Mouse (Mus musculus) heart, embryonic 14.5 days (tissue): Measurements from ENCODE around the gene Mat2b. TPM values are rescaled to one million over a fixed set of nuclear protein-coding genes. Genes with fewer than 3 reads are reported as not detected.

Source experiments
- ATAC-seq: fragments of 200-750 bp; cut with Nextera tagmentation; 2 replicates; pipeline ENCODE4 v1.8.0; 2017; ENCODE audit warnings: low read depth, moderate TSS enrichment; ENCODE audit not compliant: insufficient number of reproducible peaks, insufficient read depth, low FRiP score
- H3K27ac ChIP-seq, 2 experiments: fragments of 200-500 bp in 1 of 2; fragments of 300-500 bp in 1 of 2; sonication (generic) in 1 of 2; replicated peaks in 1 of 2; 2 replicates each; pipeline ENCODE4 v1.5.1; 2012 to 2014; ENCODE audit warnings: low read depth in 2 of 2, low read length in 2 of 2, control low read depth in 1 of 2, mild to moderate bottlenecking in 1 of 2, mixed read lengths in 1 of 2; ENCODE audit not compliant: control insufficient read depth in 1 of 2, insufficient read depth in 1 of 2
- H3K27me3 ChIP-seq: fragments of 300-500 bp; sonication (generic); 2 replicates; pipeline ENCODE4 v1.6.1; 2014; ENCODE audit warnings: mild to moderate bottlenecking, low read length, control low read depth; ENCODE audit not compliant: control insufficient read depth, insufficient read depth
- H3K36me3 ChIP-seq: fragments of 300-500 bp; sonication (generic); 2 replicates; pipeline ENCODE4 v1.6.1; 2014; ENCODE audit warnings: mild to moderate bottlenecking, control low read depth, low read length, mixed read lengths; ENCODE audit not compliant: control insufficient read depth, insufficient read depth
- H3K4me1 ChIP-seq, 2 experiments: fragments of 200-500 bp in 1 of 2; fragments of 300-500 bp in 1 of 2; sonication (generic) in 1 of 2; 2 replicates each; pipeline ENCODE4 v1.6.1; 2012 to 2014; ENCODE audit warnings: low read length in 2 of 2, control low read depth in 1 of 2, mixed read lengths in 1 of 2; ENCODE audit not compliant: control insufficient read depth in 2 of 2, insufficient read depth in 2 of 2
- H3K4me2 ChIP-seq: fragments of 300-500 bp; sonication (generic); 2 replicates; pipeline ENCODE4 v1.6.1; 2014; ENCODE audit warnings: mild to moderate bottlenecking, low read length
- H3K4me3 ChIP-seq, 2 experiments: fragments of 200-500 bp in 1 of 2; fragments of 300-500 bp in 1 of 2; sonication (generic) in 1 of 2; 2 replicates each; pipeline ENCODE4 v1.5.1; 2012 to 2014; ENCODE audit warnings: low read length in 2 of 2, mild to moderate bottlenecking in 2 of 2, control low read depth in 1 of 2, low read depth in 1 of 2, moderate library complexity in 1 of 2; ENCODE audit not compliant: control insufficient read depth in 1 of 2, insufficient read depth in 1 of 2
- H3K9ac ChIP-seq: fragments of 300-500 bp; sonication (generic); 2 replicates; pipeline ENCODE4 v1.6.1; 2014; ENCODE audit warnings: mild to moderate bottlenecking, low read length
- H3K9me3 ChIP-seq: fragments of 300-500 bp; sonication (generic); 2 replicates; pipeline ENCODE4 v1.6.1; 2016; ENCODE audit warnings: low read length, control low read depth; ENCODE audit not compliant: control insufficient read depth
- WGBS: fragments of 180-500 bp; shearing (Covaris S2); extraction: QIAGEN DNeasy Blood & Tissue Kit; methylation state at CpG from one replicate; pipeline ENCODE4 v1.1.7; 2014; 5-methylcytosine and 5-hydroxymethylcytosine counted together
- polyA plus RNA-seq: library from polyadenylated mRNA; unstranded; fragments of >200 nt; fragmentation: Nextera tagmentation; extraction: Ambion mirVana; gene quantifications from 2 replicates; pipeline ENCODE4 v1.2.1, GENCODE M21; 2014

Mat2b gene
- polyA plus RNA-seq, 1 experiment from 2014 or later, result 132 TPM

DNA sequence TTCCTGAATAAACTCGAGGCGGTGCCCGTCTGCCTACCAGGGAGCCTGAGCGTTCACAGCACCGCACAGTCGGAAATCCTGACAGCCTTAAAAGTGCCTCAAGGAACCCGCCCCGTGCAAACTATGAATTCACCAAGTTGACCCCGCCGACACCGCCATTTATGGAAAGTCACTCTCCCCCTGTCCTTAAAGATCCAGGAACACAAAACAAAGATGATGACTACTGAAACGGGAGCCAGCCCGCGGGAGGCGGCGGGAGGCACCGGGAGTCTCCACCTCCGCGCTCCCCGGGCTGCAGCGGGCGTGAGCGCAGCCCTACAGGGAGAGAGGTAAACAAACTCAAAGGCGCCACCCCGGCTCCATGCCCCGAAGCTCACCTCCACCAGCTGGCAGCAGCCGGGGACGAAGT lies 2.9 kb downstream of the Mat2b start:
- peak overlapping the region; percentile 90 for H3K4me2 ChIP-seq
- H3K9me3 ChIP-seq, result no peaks in the 10 kb centered on the region
- H3K27ac ChIP-seq, result peak overlapping the region; percentile 95 to 96
- H3K27me3 ChIP-seq, result no peaks in the 10 kb centered on the region
- H3K4me3 ChIP-seq, result peak overlapping the region; percentile 62 to 99
- H3K4me1 ChIP-seq, result peaks cover 9 to 27% of the 10 kb centered on the region in 2 experiments
- ATAC-seq, result peak; percentile 36; the same call in 1 of the 2 replicates
- H3K36me3 ChIP-seq, result peaks cover 9% of the 10 kb centered on the region
- H3K9ac ChIP-seq, result peak overlapping the region; percentile 79
- WGBS, result under 1% methylated on average over 28 of the region's 28 CpGs

DNA sequence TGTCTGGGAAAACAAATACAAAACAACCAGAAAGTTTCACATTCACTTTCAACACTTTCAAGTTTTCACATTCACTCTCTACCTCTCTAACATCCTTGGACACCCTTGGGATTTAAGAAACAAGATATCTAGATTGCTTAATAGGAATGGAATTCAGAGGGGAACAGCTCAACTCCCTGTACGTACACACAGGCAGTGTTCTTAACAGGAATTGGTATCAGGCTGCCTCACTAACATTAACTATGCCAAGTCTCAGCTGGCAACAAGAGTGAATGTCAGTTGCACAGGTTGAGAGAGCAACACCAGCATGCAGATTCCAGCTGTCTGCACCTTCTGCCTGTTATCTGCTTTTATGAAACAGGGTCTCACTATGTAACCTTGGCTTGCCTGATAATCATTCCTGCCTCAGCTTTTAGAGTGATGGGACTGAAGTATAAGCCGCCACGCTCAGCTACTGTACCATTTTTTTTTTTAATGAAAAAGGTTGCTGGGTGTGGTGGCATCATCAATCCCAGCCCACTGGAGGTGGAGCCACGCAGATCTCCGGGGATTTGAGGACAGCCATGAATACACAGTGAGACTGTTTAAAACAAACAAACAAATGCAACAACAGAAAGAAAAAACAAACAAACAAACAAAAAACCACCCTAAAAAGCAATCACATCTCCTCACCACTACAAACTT lies 4.4 kb downstream of the Mat2b start:
- 19% methylated on average over 5 of the region's 5 CpGs for WGBS
- ATAC-seq, result peak; percentile 48

DNA sequence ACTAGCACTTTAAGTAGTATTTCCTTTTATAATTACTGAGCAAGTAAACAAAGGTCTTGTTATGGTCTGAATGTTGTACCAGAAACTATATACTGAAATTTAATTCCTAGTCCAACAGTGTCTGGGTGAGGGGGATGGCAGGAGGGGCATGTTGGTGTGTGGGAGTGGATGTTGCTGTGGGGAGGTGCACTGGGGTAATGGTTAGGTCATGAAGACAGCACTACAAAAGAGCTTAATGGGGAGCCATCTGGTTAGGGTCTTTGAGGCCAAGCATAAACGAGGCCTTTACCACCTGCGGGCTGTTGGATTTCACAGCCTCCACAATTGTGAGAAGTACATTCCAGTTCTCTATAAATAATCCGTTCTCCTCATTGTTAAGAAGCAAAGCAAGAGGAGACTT lies 11.7 kb downstream of the Mat2b start:
- H3K4me2 ChIP-seq, result no peak overlapping the region
- H3K27ac ChIP-seq, result no peak overlapping the region
- H3K27me3 ChIP-seq, result no peaks in the 10 kb centered on the region
- no peaks in the 10 kb centered on the region for H3K9me3 ChIP-seq
- H3K36me3 ChIP-seq, result peaks cover 96% of the 10 kb centered on the region
- H3K9ac ChIP-seq, result no peak overlapping the region
- ATAC-seq, result no peak
- WGBS, result 77% methylated on average over 3 of the region's 3 CpGs
- H3K4me1 ChIP-seq, result no peaks in the 10 kb centered on the region
- H3K4me3 ChIP-seq, result no peak overlapping the region

More for the DNA sequence above, 4.4 kb downstream of the Mat2b start:
- peaks cover 9 to 27% of the 10 kb centered on the region in 2 experiments for H3K4me1 ChIP-seq
- peak overlapping the region; percentile 79; the same call in 1 of the 2 replicates for H3K9ac ChIP-seq
- no peaks in the 10 kb centered on the region for H3K9me3 ChIP-seq
- peaks cover 24% of the 10 kb centered on the region for H3K36me3 ChIP-seq
- peak overlapping the region; percentile 90 for H3K4me2 ChIP-seq
- H3K4me3 ChIP-seq, result peak overlapping the region; percentile 62 to 99; a peak in 3 of 4 replicates
- H3K27ac ChIP-seq, result peak overlapping the region; percentile 57 to 96
- H3K27me3 ChIP-seq, result no peaks in the 10 kb centered on the region

DNA sequence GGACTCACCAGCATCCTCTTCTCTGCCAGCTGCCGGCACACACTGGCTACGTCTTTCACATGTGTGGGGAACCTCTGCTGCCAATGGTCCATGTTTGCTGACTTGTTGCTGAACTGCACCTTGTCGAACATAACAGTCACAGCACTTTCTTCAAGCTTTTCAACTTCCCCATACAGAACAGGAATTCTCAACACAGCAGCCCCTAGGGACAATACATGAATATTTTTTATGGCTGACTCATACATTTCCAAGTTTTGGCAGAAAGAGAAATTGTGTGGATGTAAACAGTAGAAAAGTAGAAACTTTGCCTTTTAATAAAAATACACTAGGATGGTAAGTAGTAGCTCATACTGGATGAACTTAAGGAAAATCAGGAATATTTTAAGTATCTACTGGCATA lies 12.5 kb downstream of the Mat2b start:
- Histone ChIP-seq H3K9ac (no peak overlapping the region), H3K4me3 (no peak overlapping the region), H3K4me2 (no peak overlapping the region), H3K27ac (no peak overlapping the region), H3K9me3 (no peaks in the 10 kb centered on the region), H3K4me1 (no peaks in the 10 kb centered on the region), H3K36me3 (peaks cover 99% of the 10 kb centered on the region), H3K27me3 (no peaks in the 10 kb centered on the region)
- no peak for ATAC-seq
- 93% methylated on average over 3 of the region's 3 CpGs for WGBS

DNA sequence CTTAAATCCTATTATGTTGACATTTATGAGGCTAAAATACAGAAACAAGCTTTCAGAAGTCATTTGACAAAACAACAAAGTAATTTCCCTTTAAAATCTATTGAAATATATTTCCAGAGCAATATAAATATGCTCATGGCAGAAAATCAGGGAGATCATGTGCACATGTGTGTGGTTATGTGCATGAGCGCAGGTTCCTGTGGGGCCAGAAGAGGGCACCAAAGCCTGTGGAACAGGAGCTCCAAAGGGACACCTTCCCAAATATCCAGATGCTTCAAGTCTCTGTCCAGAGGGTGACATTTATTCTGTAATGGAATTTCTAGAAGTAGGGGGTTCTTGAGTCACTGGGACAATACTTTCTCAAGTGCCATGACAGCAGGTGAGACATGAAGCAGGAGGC lies 17.8 kb downstream of the Mat2b start:
- Histone ChIP-seq H3K9me3 (no peaks in the 10 kb centered on the region), H3K4me2 (no peak overlapping the region), H3K4me3 (no peak overlapping the region), H3K36me3 (peaks cover 56% of the 10 kb centered on the region), H3K9ac (no peak overlapping the region), H3K27ac (no peak overlapping the region), H3K4me1 (0 out of 4 replicates have a peak, but pooled peaks cover 0 to 4% of the 10 kb centered on the region in 2 experiments), H3K27me3 (no peaks in the 10 kb centered on the region)
- ATAC-seq, result no peak
- WGBS, result 100% methylated on average over 1 of the region's 1 CpGs

DNA sequence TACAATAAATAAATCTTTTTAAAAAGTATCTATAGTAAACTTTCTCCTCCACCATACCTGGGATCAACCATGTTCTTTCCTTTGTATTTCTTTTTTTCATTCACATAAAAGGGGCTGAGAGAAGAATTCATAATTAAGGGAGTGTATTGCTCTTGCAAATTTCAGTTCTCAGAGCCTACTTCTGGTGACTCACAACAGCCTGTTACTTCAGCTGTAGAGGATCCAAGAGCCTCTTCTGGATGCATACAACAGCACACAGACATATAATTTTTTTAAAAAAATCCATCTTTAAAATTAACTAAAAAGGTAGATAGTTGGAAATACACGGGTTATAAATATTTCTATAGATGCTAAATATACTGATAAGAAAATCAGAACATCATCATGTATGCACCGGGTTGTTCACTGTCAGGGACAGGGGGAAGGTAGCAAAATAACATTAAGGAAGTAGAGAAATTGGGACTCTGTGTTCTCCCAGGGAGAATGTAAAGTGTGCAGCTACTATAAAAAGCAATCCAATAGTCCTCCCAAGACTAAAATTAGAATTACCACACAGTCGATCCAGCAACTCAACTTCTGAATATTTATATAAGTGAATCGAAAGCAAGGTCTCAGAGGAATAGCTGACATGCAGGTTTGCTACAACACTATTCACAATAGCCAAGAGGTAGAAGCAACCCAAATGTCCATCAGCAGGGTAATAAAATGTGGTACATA lies 19.8 kb downstream of the Mat2b start:
- Histone ChIP-seq H3K27me3 (no peaks in the 10 kb centered on the region), H3K9ac (no peak overlapping the region), H3K4me3 (no peak overlapping the region), H3K36me3 (peaks cover 37% of the 10 kb centered on the region), H3K27ac (no peak overlapping the region), H3K4me1 (0 out of 4 replicates have a peak, but pooled peaks cover 0 to 4% of the 10 kb centered on the region in 2 experiments), H3K4me2 (no peak overlapping the region), H3K9me3 (no peaks in the 10 kb centered on the region)
- WGBS, result 52% methylated on average over 4 of the region's 4 CpGs
- no peak for ATAC-seq

DNA sequence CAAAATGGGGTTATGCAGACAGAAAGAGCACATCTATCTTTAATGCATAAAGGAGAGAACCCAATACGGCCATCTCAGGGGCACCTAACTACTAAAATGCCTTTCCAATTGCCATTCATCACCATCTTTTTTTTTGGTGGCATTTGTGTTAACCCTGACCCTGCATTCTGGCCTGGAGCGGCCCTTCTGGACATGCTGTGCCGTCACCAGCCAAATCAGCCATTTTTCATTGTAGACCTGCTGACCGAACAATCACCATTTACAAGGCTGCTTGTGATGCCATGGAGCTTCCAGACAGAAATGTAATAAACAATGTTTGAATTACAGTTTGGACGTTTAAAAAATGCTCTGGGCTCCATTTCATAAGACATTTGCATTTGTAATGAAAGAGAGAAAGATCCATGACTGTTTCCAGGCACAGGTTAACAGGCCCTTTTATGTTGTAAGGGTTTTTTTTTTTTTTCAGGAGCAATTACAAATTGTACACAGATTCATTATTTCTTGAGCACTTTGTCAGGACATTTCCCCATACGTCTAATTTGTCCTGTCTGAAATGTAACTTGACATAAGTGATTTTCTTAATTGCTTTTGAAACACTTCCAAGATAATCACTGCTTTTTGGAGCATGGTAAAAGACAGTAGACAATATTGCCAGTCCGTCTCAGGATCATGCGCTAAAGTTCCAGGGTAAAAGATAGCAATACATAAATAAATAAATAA lies 45.1 kb downstream of the Mat2b start:
- no peak for ATAC-seq
- no peaks in the 10 kb centered on the region for H3K4me1 ChIP-seq
- H3K9me3 ChIP-seq, result no peaks in the 10 kb centered on the region
- no peaks in the 10 kb centered on the region for H3K36me3 ChIP-seq
- H3K27ac ChIP-seq, result no peak overlapping the region
- WGBS, result 77% methylated on average over 8 of the region's 8 CpGs
- no peak overlapping the region for H3K4me3 ChIP-seq
- no peaks in the 10 kb centered on the region for H3K27me3 ChIP-seq
- H3K4me2 ChIP-seq, result no peak overlapping the region
- no peak overlapping the region for H3K9ac ChIP-seq
